Mouse (Mus musculus): ENCODE results near the gene Syngr2. TPM values are rescaled to one million over a fixed set of nuclear protein-coding genes. Genes with fewer than 3 reads are reported as not detected.
A peak's percentile ranks its signal among the peaks of the same experiment; 100 is the strongest.

The Syngr2 gene
- polyA plus RNA-seq (2014; fragmentation: Nextera tagmentation; extraction: Ambion mirVana), result 29.9 and 30.3 TPM in 2 replicates

DNA sequence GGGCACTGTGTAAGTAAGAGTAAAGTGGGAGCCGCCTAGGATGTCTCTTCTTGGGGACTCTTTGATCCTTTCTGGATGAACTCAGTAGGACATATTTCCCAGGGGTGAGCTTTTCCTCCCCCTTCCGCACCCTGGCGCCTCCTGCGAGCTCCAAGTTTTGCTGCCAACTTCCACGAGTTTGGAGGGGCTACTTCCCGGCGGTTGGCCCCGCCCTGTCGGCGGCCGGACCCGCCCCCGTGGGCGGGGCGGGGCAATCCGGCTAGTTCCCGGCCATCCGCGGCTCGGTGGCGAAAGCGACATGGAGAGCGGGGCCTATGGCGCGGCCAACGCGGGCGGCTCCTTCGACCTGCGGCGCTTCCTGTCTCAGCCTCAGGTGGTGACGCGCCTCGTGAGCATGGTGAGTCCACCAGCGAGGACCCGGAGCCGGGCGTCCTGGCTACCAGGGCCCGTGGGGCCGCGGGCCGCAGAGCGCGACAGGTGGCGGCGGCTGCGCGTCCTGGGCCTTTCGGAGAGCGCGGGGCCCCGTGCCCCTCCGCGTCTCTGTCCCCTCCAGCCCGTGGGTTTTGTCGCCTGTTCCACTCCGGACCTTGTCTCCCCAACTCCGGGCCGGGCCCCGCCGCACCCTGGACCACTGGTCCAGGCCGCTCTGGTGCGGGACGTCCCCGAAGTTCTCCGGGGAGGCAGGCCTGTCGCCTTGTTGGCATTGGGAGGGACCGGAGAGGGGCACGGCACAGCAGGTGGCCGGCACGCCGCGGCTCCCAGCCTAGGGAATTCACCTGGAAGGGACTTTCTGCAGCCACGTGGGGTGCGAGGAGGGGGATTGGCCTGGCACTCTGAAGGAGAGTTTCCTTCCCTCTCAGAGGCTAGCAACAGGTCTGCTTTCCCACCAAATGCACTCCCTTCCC is at the start of gene Syngr2, which contains the start of gene Gm20708:
Gene Syngr2, plus strand, starts transcription at position 262 of the 905 bp plus-strand sequence.
Gene Gm20708, plus strand, starts transcription at position 262 of the 905 bp plus-strand sequence.
- Histone ChIP-seq H3K27ac (ENCODE audit: low read depth, low read length) (no peak within 1 kb of the TSS), H3K4me1 (ENCODE audit: control insufficient read depth, insufficient read depth, low read length) (peaks cover 11% of the 10 kb centered on the region), H3K4me3 (ENCODE audit: low read depth, low read length) (peak within 1 kb of the TSS; percentile 55), H3K9ac (ENCODE audit: low read length) (peak within 1 kb of the TSS; percentile 65), H3K36me3 (ENCODE audit: control insufficient read depth, insufficient read depth, low read length) (peaks cover 9% of the 10 kb centered on the region), H3K27me3 (ENCODE audit: control insufficient read depth, insufficient read depth, low read length) (no peaks in the 10 kb centered on the region), H3K9me3 (ENCODE audit: control insufficient read depth, low read length) (no peaks in the 10 kb centered on the region), H3K4me2 (ENCODE audit: low read depth) (peak within 1 kb of the TSS; percentile 100)
- under 1% methylated on average over 55 of the region's 75 CpGs for WGBS
- ATAC-seq (ENCODE audit: insufficient read depth, low FRiP score, low TSS enrichment), result peak; percentile 53
- DNase-seq (ENCODE audit: low spot score), result peak; percentile 88

DNA sequence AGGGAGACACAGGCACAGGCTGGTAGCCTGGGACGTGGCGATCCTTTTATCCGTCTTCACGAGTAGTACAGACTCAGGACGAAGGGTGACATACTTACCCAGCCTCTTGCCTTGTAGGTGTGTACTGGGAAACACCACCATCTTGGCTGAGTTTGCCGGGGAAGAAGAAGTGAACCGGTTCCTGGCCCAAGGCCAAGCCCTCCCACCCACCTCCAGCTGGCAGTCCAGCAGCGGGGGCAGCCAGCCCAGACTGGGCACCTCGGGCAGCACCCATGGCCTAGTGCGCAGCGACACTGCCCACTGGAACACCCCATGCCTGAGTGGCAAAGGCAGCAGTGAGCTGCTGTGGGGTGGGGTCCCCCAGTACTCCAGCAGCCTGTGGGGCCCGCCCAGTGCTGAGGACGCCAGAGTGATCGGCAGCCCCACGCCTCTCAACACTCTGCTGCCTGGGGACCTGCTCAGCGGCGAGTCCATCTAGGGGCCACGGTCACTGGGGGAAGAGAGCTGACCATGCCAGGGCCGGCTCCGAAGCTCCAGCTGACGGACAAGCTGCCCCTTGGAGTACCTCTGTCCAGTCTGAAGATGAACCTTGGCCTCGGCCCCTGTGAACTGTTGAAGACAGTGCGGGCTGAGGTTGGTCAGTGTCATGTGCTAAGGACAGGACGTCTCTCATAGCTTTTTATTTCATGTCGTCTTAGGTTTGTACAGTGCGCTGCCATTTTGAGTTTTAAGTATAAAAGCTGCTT is 48.9 kb upstream of the Syngr2 start:
- ATAC-seq (ENCODE audit: insufficient read depth, low FRiP score, low TSS enrichment) (no peak), DNase-seq (ENCODE audit: low spot score) (no peak)
- no peak overlapping the region for H3K27ac ChIP-seq (ENCODE audit: low read depth, low read length)
- WGBS, result 95% methylated on average over 26 of the region's 26 CpGs
- no peak overlapping the region for H3K4me2 ChIP-seq (ENCODE audit: low read depth)
- H3K36me3 ChIP-seq (ENCODE audit: control insufficient read depth, insufficient read depth, low read length), result peaks cover 36% of the 10 kb centered on the region
- H3K9ac ChIP-seq (ENCODE audit: low read length), result no peak overlapping the region
- H3K4me1 ChIP-seq (ENCODE audit: control insufficient read depth, insufficient read depth, low read length), result no peaks in the 10 kb centered on the region
- H3K4me3 ChIP-seq (ENCODE audit: low read depth, low read length), result no peak overlapping the region
- no peaks in the 10 kb centered on the region for H3K9me3 ChIP-seq (ENCODE audit: control insufficient read depth, low read length)
- H3K27me3 ChIP-seq (ENCODE audit: control insufficient read depth, insufficient read depth, low read length), result no peaks in the 10 kb centered on the region

DNA sequence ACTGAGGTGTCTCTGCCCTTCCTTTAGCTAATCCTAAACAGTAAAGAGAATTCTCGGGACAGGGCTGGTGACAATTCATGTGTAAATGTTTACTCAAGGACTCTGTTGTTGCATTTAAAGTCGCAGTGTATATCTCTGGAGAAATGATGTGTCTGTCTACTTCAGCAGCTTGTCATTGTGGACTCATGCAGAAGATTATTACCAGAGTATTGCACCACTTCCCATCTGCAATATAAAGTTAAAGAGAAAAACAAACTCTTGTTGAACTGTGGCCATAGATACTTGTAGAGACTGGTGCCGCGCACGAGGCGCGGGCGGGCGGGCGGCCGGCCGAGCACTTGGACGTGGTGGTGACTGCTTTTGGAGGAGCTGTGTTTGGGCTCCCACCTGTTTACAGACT is 47.7 kb upstream of the Syngr2 start:
- peaks cover 29% of the 10 kb centered on the region for H3K36me3 ChIP-seq (ENCODE audit: control insufficient read depth, insufficient read depth, low read length)
- ATAC-seq (ENCODE audit: insufficient read depth, low FRiP score, low TSS enrichment), result no peak

DNA sequence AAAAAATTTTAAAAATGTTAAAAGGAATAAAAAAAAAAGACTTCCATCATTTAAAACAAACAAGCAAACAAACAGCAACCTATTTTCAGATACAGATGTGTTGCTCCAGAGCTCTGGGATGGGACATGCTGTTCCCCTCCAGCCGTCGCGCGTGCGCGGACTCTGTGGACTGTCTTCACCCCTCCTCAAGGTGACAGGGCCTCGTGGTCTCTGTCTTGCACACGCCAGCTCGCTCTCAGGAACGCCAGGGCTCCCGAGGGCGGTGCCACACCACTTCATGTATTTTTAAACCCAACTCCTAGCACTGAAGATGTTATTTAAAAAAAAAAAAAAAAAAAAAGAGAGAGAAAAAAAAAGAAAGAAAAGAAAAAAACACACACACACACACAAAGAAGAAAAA is 47.2 kb upstream of the Syngr2 start:
- 92% methylated on average over 12 of the region's 12 CpGs for WGBS
- ATAC-seq (ENCODE audit: insufficient read depth, low FRiP score, low TSS enrichment), result no peak
- Histone ChIP-seq H3K9ac (ENCODE audit: low read length) (no peak overlapping the region), H3K4me3 (ENCODE audit: low read depth, low read length) (no peak overlapping the region), H3K27me3 (ENCODE audit: control insufficient read depth, insufficient read depth, low read length) (no peaks in the 10 kb centered on the region), H3K9me3 (ENCODE audit: control insufficient read depth, low read length) (no peaks in the 10 kb centered on the region), H3K4me1 (ENCODE audit: control insufficient read depth, insufficient read depth, low read length) (no peaks in the 10 kb centered on the region), H3K36me3 (ENCODE audit: control insufficient read depth, insufficient read depth, low read length) (peaks cover 29% of the 10 kb centered on the region), H3K27ac (ENCODE audit: low read depth, low read length) (no peak overlapping the region), H3K4me2 (ENCODE audit: low read depth) (no peak overlapping the region)
- no peak for DNase-seq (ENCODE audit: low spot score)

More for the DNA sequence above, 47.7 kb upstream of the Syngr2 start:
- Histone ChIP-seq H3K4me1 (ENCODE audit: control insufficient read depth, insufficient read depth, low read length) (no peaks in the 10 kb centered on the region), H3K27me3 (ENCODE audit: control insufficient read depth, insufficient read depth, low read length) (no peaks in the 10 kb centered on the region), H3K4me2 (ENCODE audit: low read depth) (no peak overlapping the region), H3K9ac (ENCODE audit: low read length) (no peak overlapping the region), H3K27ac (ENCODE audit: low read depth, low read length) (no peak overlapping the region), H3K9me3 (ENCODE audit: control insufficient read depth, low read length) (no peaks in the 10 kb centered on the region), H3K4me3 (ENCODE audit: low read depth, low read length) (no peak overlapping the region)
- no peak for DNase-seq (ENCODE audit: low spot score)
- WGBS, result 93% methylated on average over 13 of the region's 13 CpGs

DNA sequence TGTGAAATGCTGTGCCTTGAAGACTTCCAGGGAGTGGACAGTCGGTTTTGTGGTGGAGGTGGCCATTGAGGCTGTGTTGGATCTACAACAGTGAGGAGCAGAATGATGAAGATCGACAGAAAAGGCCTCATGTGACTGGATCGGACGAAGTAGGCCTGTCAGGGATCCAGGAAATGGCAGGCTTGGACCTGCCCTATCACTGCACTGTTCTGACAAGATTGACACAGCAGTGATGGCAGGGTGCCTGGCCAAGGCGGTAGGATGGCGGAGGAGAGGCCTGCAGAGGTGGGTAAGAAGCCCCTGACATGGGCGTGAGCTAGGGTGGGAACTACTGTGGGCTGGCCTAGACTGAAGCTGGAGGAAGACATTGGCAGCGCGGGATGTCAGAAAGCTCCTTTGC is 45.1 kb upstream of the Syngr2 start:
- ATAC-seq (ENCODE audit: insufficient read depth, low FRiP score, low TSS enrichment), result no peak
- 90% methylated on average over 9 of the region's 9 CpGs for WGBS

DNA sequence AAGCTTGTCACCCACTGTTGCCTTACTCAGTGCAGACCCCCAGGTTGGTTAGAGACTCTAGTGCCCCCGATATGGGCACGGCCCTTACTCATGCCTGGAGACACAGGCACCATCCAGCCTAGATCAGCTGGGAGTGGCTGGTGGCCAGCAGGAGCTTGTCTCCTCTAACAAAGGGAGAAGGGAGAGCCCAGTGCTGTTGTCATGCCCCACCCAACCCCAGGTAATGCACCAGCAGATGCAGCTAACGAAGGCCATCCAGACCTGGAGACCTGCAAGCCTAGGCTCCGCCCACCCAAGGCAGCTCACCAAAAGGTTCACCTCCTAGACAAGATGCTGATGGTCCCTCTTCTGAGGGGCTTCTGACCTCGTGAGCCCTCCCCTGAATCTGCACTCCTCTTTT is 44.1 kb upstream of the Syngr2 start:
- no peak overlapping the region for H3K27ac ChIP-seq (ENCODE audit: low read depth, low read length)
- H3K36me3 ChIP-seq (ENCODE audit: control insufficient read depth, insufficient read depth, low read length), result peaks cover 13% of the 10 kb centered on the region
- WGBS, result 88% methylated on average over 5 of the region's 5 CpGs

More for the DNA sequence above, 45.1 kb upstream of the Syngr2 start:
- no peak overlapping the region for H3K4me2 ChIP-seq (ENCODE audit: low read depth)
- no peak overlapping the region for H3K4me3 ChIP-seq (ENCODE audit: low read depth, low read length)
- no peaks in the 10 kb centered on the region for H3K9me3 ChIP-seq (ENCODE audit: control insufficient read depth, low read length)
- H3K4me1 ChIP-seq (ENCODE audit: control insufficient read depth, insufficient read depth, low read length), result no peaks in the 10 kb centered on the region; the same call in 1 of the 2 replicates
- H3K9ac ChIP-seq (ENCODE audit: low read length), result no peak overlapping the region
- no peak for DNase-seq (ENCODE audit: low spot score)
- no peaks in the 10 kb centered on the region for H3K27me3 ChIP-seq (ENCODE audit: control insufficient read depth, insufficient read depth, low read length)
- H3K27ac ChIP-seq (ENCODE audit: low read depth, low read length), result no peak overlapping the region
- peaks cover 19% of the 10 kb centered on the region for H3K36me3 ChIP-seq (ENCODE audit: control insufficient read depth, insufficient read depth, low read length)

DNA sequence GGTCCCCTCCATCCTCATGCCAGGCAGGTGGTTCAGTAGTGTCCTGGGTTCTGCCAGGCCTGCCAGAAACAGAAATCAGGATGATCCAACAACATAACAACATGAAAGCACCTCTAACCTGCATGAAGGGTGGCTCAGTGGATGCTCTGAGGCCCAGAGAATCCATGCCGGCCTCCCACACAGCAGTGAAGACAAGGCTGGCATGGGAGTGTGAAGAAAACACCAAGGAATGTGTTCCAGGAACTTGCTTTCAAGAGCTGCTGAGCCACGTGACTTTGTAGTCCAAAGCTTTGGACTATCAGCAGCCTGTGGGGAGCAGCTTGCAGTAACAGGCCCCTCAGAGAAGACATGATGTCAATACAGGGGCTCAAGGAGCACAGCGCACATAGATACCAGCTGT is 43.2 kb upstream of the Syngr2 start:
- Histone ChIP-seq H3K27ac (ENCODE audit: low read depth, low read length) (no peak overlapping the region), H3K4me3 (ENCODE audit: low read depth, low read length) (no peak overlapping the region), H3K4me1 (ENCODE audit: control insufficient read depth, insufficient read depth, low read length) (no peaks in the 10 kb centered on the region; the same call in 1 of the 2 replicates), H3K9me3 (ENCODE audit: control insufficient read depth, low read length) (no peaks in the 10 kb centered on the region), H3K4me2 (ENCODE audit: low read depth) (no peak overlapping the region), H3K9ac (ENCODE audit: low read length) (no peak overlapping the region), H3K27me3 (ENCODE audit: control insufficient read depth, insufficient read depth, low read length) (no peaks in the 10 kb centered on the region), H3K36me3 (ENCODE audit: control insufficient read depth, insufficient read depth, low read length) (peaks cover 9% of the 10 kb centered on the region)
- DNase-seq (ENCODE audit: low spot score), result no peak
- WGBS, result 88% methylated on average over 3 of the region's 3 CpGs
- ATAC-seq (ENCODE audit: insufficient read depth, low FRiP score, low TSS enrichment), result no peak

More for the DNA sequence above, 44.1 kb upstream of the Syngr2 start:
- DNase-seq (ENCODE audit: low spot score) (no peak), ATAC-seq (ENCODE audit: insufficient read depth, low FRiP score, low TSS enrichment) (no peak)
- H3K4me3 ChIP-seq (ENCODE audit: low read depth, low read length), result no peak overlapping the region
- H3K4me1 ChIP-seq (ENCODE audit: control insufficient read depth, insufficient read depth, low read length), result no peaks in the 10 kb centered on the region; the same call in 1 of the 2 replicates
- no peaks in the 10 kb centered on the region for H3K27me3 ChIP-seq (ENCODE audit: control insufficient read depth, insufficient read depth, low read length)
- H3K9ac ChIP-seq (ENCODE audit: low read length), result no peak overlapping the region
- no peaks in the 10 kb centered on the region for H3K9me3 ChIP-seq (ENCODE audit: control insufficient read depth, low read length)
- no peak overlapping the region for H3K4me2 ChIP-seq (ENCODE audit: low read depth)

DNA sequence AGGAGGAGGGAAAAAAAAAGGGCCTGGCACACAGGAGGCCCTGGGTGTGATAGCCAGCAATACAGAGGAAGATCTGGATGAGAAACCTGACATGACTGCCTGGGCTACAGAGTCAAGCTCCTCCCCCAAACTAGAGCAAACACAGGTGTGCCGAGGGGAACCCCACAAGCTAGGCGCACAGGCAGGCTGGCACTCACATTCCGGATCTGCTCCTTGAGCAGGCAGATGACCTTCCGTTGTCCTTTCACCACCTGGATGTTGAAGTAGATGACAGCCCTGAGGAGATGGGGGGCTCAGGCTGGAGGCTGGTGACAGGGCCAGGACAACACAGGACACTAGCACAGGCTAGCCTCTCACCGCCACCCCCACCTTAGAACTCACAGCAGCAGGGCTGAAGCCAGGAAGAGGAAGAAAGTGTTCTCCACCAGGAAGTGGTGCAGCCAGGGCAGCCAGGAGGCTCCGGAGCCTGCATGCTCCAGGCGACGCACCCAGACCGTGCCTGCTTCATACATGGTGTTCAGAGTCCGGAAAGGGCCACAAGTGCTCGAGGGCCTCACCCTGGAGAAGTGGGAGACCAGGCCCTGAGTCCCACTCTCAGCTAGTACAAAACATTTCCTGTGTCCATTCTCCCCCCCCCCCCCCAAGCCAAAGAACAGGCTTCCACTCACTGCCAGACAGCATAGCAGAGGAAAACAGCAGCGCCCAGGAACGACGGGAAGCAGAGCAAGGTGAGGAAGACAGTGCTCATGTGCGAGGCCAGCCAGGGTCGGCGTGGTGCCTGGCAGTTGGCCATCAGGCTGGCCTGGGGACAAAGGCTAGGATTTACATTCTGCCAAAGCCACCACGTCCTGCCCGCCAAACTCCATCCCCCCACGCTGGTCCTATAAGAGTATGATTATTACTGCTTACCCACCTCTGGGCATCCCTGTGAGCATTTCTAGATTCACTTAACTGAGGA is 40.5 kb upstream of the Syngr2 start:
- Histone ChIP-seq H3K4me3 (ENCODE audit: low read depth, low read length) (no peak overlapping the region), H3K4me2 (ENCODE audit: low read depth) (no peak overlapping the region), H3K27ac (ENCODE audit: low read depth, low read length) (no peak overlapping the region), H3K9me3 (ENCODE audit: control insufficient read depth, low read length) (no peaks in the 10 kb centered on the region), H3K27me3 (ENCODE audit: control insufficient read depth, insufficient read depth, low read length) (no peaks in the 10 kb centered on the region), H3K36me3 (ENCODE audit: control insufficient read depth, insufficient read depth, low read length) (peaks cover 3% of the 10 kb centered on the region), H3K9ac (ENCODE audit: low read length) (no peak overlapping the region), H3K4me1 (ENCODE audit: control insufficient read depth, insufficient read depth, low read length) (no peaks in the 10 kb centered on the region; the same call in 1 of the 2 replicates)
- no peak for ATAC-seq (ENCODE audit: insufficient read depth, low FRiP score, low TSS enrichment)
- no peak for DNase-seq (ENCODE audit: low spot score)
- WGBS, result 88% methylated on average over 20 of the region's 20 CpGs

Data from neural tube, embryonic 11.5 days (tissue).